Mouse (Mus musculus): ENCODE results near the gene Nppb. TPM values are rescaled to one million over a fixed set of nuclear protein-coding genes. Genes with fewer than 3 reads are reported as not detected.

Gene Nppb
- total and polyA plus RNA-seq, 3 experiments, result not detected

DNA sequence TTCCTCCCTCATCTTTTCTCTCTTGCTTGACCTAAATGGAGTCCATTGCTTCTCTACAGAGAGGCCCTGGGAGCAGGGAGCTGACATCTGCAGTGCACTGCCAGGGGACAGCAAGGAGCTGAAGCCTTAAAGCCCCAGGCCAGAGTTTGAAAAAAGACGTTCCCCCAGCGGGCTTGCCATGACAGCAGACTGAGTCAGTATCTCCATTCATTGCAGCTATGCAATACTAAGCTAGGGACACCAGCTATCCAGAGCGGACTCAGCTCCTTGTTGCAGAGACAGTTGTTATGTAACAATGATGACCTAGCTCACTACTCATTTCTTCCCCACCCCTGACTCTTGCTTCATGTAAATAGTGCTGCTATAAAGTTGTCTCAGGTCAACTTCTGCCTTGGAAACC is 9.7 kb downstream of the Nppb start (continued):
- no peak for TF ChIP-seq ELF1 (IDR thresholded peaks at IDR 0.05; ENCODE audit: low read depth, low read length)
- no peak for TF ChIP-seq UBTF (IDR thresholded peaks at IDR 0.05; ENCODE audit: low read depth, low read length)
- TF ChIP-seq RAD21 (IDR thresholded peaks at IDR 0.05; ENCODE audit: low read depth, low read length), result no peak
- no peak for TF ChIP-seq ETS1 (conservative IDR thresholded peaks at IDR 0.05; ENCODE audit: low read depth, low read length)
- TF ChIP-seq E2F4 (IDR thresholded peaks at IDR 0.05; ENCODE audit: insufficient replicate concordance, low read depth, low read length), result no peak

DNA sequence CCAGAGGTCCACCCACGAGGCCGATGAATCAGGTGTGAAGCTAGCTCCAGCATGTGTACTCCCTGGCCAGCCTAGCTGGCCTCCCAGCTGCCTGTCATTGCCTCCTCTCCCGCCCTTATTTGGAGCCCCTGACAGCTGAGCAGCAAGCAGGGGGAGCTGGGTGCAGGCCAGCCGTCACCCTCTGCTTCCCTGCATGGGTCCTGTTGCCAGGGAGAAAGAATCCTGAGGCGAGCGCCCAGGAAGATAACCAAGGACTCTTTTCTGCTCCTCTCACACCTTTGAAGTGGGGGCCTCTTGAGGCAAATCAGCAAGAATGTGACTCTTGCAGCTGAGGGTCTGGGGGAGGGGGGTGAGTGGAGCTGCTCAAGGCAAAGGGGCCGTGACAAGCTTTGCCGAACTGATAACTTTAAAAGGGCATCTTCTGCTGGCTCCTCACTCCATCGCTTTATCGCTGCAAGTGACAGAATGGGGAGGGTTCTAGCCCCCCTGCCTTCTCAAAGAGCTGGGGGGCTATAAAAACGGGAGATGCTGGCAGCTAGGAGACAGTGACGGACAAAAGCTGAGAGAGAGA is 14.7 kb downstream of the Nppb start, which contains the start of gene Nppa:
Gene Nppa (plus strand): TSS at position 521 of the 571 bp plus-strand sequence.
- H3K36me3 ChIP-seq (replicated peaks in 1 of 2; ENCODE audit: control insufficient read depth in 1 of 2, insufficient read depth in 1 of 2, low read length in 1 of 2), result peaks cover 11 to 43% of the 10 kb centered on the region in 2 experiments
- no peaks in the 10 kb centered on the region for H3K79me2 ChIP-seq (replicated peaks; ENCODE audit: control insufficient read depth, extremely low read depth, insufficient read depth, poor library complexity, severe bottlenecking)
- no peak within 1 kb of the TSS for H3K4me2 ChIP-seq (ENCODE audit: insufficient read depth, low read depth, poor library complexity, severe bottlenecking)
- no peaks in the 10 kb centered on the region for H3K27me3 ChIP-seq (replicated peaks)
- H3K27ac ChIP-seq (ENCODE audit: insufficient read depth, low read depth), result no peak within 1 kb of the TSS
- no peak for DNase-seq (ENCODE audit: extremely low read depth)
- in situ Hi-C loops (cut with MboI; ENCODE audit: low pct_ligation_motif_present, low pct_unique_long_range_greater_than_20kb, low sequenced_read_pairs) (loop anchor here (5.0 kb wide), 1 partner anchor 38 kb away; no protein-coding TSS in a partner anchor), dilution Hi-C loops (cut with MboI; ENCODE audit: extremely low pct_ligation_motif_present, extremely low pct_unique_long_range_greater_than_20kb, low sequenced_read_pairs) (no loop called here)
- H3K4me1 ChIP-seq (ENCODE audit: control insufficient read depth in 1 of 2, insufficient read depth in 2 of 2), result no peaks in the 10 kb centered on the region
- H3K4me3 ChIP-seq (replicated peaks in 1 of 3; ENCODE audit: low read depth in 2 of 3, low read length in 2 of 3, poor library complexity in 1 of 3), result no peak within 1 kb of the TSS
- H3K9me3 ChIP-seq (replicated peaks; ENCODE audit: low read length), result no peaks in the 10 kb centered on the region
- TF ChIP-seq CHD1 (IDR thresholded peaks at IDR 0.05; ENCODE audit: low read depth, low read length) (no peak), MAFK (IDR thresholded peaks at IDR 0.05; ENCODE audit: insufficient replicate concordance, low read length) (no peak), NELFE (IDR thresholded peaks at IDR 0.05; ENCODE audit: low read depth, low read length) (no peak), MXI1 (IDR thresholded peaks at IDR 0.05; ENCODE audit: low read depth, low read length) (no peak), KAT2A (IDR thresholded peaks at IDR 0.05; ENCODE audit: insufficient replicate concordance, low read length) (no peak), ZC3H11A (IDR thresholded peaks at IDR 0.05; ENCODE audit: low read depth, low read length) (no peak), SIN3A (IDR thresholded peaks at IDR 0.05; ENCODE audit: low read length) (no peak), ZKSCAN1 (IDR thresholded peaks at IDR 0.05; ENCODE audit: borderline replicate concordance, low read depth, low read length) (no peak), MAX (IDR thresholded peaks at IDR 0.05; ENCODE audit: low read length) (no peak), BHLHE40 (IDR thresholded peaks at IDR 0.05; ENCODE audit: low read depth, low read length) (no peak), MYC (IDR thresholded peaks at IDR 0.05; ENCODE audit: low read depth, low read length) (no peak), USF2 (conservative IDR thresholded peaks at IDR 0.05; ENCODE audit: low read depth, low read length) (no peak), SMC3 (IDR thresholded peaks at IDR 0.05; ENCODE audit: low read depth, low read length) (no peak), ZMIZ1 (IDR thresholded peaks at IDR 0.05; ENCODE audit: low read depth, low read length) (no peak), POLR2AphosphoS2 (IDR thresholded peaks at IDR 0.05; ENCODE audit: low read depth, low read length) (no peak), CTCF (conservative IDR thresholded peaks at IDR 0.05 in 1 of 2, IDR thresholded peaks at IDR 0.05 in 1 of 2; ENCODE audit: low read depth in 2 of 2, low read length in 2 of 2) (no peak)
- H3K9ac ChIP-seq (ENCODE audit: insufficient read depth, low read depth), result no peak within 1 kb of the TSS
